Mouse (Mus musculus): Measurements from ENCODE around the gene Cdadc1.

Gene Cdadc1

GRCm38 (mm10) chr14:59543158-59543826, 54.5 kb downstream of the Cdadc1 start:
- no peak for DNase-seq

- DNase-seq: no peak
Measured at GRCm38 (mm10) chr14:59540761-59541160, 57.0 kb downstream of the Cdadc1 start.

GRCm38 (mm10) chr14:59540230-59540629, 57.5 kb downstream of the Cdadc1 start:
- DNase-seq: no peak

GRCm38 (mm10) chr14:59537829-59538432, 59.8 kb downstream of the Cdadc1 start:
- no peak for DNase-seq

GRCm38 (mm10) chr14:59533908-59534307, 63.9 kb downstream of the Cdadc1 start:
- no peak for DNase-seq

GRCm38 (mm10) chr14:59532986-59533385, 64.8 kb downstream of the Cdadc1 start:
- no peak for DNase-seq

GRCm38 (mm10) chr14:59530801-59531200, 67.0 kb downstream of the Cdadc1 start:
- no peak for DNase-seq

- DNase-seq: no peak
Measured at GRCm38 (mm10) chr14:59525843-59526242, 71.9 kb downstream of the Cdadc1 start.

GRCm38 (mm10) chr14:59513922-59514444, 83.8 kb downstream of the Cdadc1 start:
- no peak for DNase-seq

Data from cerebellum, adult 9-10 months (tissue).